Mouse (Mus musculus): ENCODE measurements around the gene Def8. TPM values are rescaled to one million over a fixed set of nuclear protein-coding genes. Genes with fewer than 3 reads are reported as not detected.

Def8 gene
- 30.0 and 33.6 TPM in 2 replicates for total RNA-seq (2015)
- 47.5 and 63.1 TPM in 2 replicates for total RNA-seq (2017)

GRCm38 (mm10) chr8:123423441-123423840 lies at the start of gene Def8:
Def8 (plus strand) TSS chr8:123423527.
- ATAC-seq (replicated peaks; ENCODE audit: poor library complexity): no peak

GRCm38 (mm10) chr8:123374239-123374578 lies 49.1 kb upstream of the Def8 start:
- peak; percentile 81 for ATAC-seq (replicated peaks; ENCODE audit: poor library complexity)

DNA sequence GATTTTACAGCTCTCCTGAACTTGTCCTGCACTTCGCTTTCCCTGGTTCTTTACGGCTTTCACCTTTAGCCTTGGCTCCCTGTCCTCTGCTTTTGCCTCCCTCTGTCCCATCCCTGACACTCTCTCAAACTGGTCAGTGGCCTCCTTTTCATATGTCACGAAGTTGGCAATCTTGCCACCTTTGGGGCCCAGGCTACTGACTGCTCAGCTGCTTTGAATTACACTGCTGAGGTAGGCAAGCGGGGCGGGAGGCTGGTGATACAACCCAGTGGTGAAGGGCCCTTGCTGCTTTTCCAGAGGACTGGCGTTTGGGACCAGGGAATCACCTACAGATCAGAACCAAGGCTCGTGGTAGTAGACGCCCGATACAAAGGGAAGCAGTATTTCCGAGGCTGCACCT lies 47.6 kb upstream of the Def8 start:
- no peak for ATAC-seq (replicated peaks; ENCODE audit: poor library complexity)

GRCm38 (mm10) chr8:123376106-123376505 lies 47.2 kb upstream of the Def8 start:
- ATAC-seq (replicated peaks; ENCODE audit: poor library complexity): no peak

DNA sequence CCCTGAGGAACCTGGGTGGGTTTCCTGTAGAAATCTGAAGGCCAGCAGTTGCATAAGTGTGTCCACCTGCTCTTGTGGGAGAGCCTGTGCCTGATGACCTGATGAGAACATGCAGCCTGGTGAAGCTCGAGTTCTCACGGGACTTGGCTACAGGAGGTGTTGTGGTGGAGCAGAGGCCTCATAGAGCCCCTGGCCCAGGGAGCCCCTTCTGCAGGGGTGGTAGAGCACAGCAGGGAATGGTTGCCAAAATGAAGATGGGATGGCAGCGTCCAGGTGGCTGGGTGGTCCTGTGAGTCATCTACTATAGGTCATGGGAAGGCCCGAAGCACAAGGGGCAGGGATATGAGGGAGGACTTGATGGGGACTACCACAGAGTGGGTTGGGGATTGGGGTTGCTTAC lies 41.6 kb upstream of the Def8 start:
- no peak for ATAC-seq (replicated peaks; ENCODE audit: poor library complexity)

GRCm38 (mm10) chr8:123382516-123382915 lies 40.8 kb upstream of the Def8 start:
- no peak for ATAC-seq (replicated peaks; ENCODE audit: poor library complexity)

GRCm38 (mm10) chr8:123384883-123385540 lies 38.3 kb upstream of the Def8 start:
- ATAC-seq (replicated peaks; ENCODE audit: poor library complexity): peak; percentile 85

DNA sequence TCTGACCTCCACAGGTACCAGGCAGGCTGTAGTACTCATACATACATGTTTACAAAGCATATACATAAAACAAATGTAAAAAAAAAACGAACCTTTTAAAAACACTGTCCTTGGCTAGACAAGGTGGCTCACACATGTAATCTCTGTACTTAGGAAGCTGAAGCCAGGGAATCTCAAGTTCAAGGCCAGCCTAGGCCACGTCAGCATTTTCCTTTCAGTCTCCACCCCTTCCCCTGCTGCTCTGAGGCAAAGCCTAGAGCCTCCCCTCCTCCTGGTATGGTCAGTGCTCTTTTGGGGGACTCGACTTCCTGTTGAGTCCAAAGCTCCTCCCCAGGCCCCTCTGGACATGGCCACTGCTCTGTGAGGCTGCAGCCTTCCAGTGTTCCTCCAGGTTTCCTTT lies 36.3 kb upstream of the Def8 start:
- no peak for ATAC-seq (replicated peaks; ENCODE audit: poor library complexity)

GRCm38 (mm10) chr8:123387801-123388200 lies 35.5 kb upstream of the Def8 start:
- no peak for ATAC-seq (replicated peaks; ENCODE audit: poor library complexity)

- ATAC-seq (replicated peaks; ENCODE audit: poor library complexity): no peak
These were observed 34.3 kb upstream of the Def8 start for GRCm38 (mm10) chr8:123389026-123389425.

DNA sequence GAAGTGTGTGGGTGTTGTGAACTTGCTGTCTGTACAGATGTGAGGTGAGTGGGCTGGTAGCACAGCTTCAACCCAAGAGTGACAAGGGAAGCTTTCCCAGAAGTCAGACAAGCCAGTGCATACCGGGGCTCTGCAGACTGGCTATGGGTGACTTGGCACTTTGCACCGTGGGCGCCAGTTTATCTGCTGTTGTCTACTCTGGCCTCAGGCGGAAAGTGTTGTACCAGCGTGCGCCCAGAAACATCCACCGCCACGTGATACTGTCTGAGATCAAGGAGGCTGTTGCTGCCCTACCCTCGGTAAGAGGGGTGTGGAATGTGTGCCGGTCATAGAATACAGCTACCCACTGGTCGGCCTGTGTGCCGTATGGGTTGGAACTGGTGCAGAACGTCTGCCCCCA lies 25.0 kb upstream of the Def8 start:
- peak; percentile 80 for ATAC-seq (replicated peaks; ENCODE audit: poor library complexity)

DNA sequence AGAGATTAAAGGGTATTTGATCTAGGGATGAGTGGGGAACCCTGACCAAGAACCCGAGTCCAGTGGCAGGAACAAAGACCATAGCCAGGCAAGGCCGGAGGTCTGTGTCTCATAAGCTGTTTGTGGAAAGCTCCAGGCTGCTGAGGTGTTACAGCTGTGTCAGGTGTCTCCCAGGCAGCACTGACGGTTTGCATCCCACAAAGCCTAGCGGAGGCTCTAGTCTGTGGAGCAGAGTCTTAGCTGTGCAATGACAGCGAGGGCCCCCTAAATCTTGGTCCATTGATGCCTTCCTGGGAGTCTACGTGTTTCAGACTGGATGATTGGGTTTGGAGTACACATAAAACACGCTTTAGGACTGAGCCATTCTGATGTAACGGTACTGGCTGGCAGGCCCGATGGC lies 21.4 kb upstream of the Def8 start:
- no peak for ATAC-seq (replicated peaks; ENCODE audit: poor library complexity)

DNA sequence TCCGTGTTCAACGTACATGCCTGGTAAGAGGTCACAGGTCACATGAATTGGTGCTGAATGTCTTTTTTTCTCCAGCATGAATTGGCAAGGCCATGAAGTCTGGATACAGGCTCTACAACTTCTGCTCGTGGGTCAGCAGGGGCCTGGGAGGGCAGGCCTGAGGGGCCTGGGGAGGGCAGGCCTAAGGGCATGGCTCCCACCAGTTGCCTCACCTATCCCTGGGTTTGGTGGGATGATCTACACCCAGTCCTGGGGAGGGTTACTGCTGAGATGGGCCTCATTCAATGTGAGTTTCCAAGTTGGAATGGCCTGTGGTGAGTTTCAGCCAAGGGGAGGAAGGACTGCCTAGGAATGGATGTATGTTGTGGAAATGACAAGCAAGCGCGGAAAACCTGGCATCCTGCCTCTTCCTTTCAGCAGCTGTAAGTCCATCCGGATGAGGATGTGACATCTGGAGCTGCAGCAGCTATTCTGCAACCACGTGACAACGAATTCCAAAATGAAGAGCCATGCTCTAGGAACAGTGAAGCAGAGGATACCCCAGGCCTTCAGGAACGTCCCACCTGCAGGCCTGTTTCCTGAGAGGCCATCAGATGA lies 20.5 kb upstream of the Def8 start:
- no peak for ATAC-seq (replicated peaks; ENCODE audit: poor library complexity)

DNA sequence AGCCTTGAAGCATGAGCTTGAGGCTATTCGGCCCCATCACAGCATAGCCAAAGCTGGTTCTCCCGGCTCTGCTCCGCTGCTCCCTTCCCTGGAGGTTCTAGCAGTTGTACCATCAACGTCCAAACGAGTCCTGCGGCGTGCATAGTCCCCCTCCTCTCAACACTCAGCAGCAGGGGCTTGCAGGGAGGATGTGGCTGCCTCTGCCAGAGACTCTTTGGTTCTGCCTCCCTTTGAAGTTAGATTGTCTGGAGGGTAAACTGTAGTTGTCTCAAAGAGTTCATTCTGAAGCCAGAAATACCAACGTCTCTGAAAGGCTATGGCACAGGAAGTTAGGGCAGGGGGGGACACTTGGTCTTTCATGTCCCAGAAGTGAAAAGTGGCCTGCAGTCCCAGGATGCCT lies 18.8 kb upstream of the Def8 start:
- ATAC-seq (replicated peaks; ENCODE audit: poor library complexity): no peak

DNA sequence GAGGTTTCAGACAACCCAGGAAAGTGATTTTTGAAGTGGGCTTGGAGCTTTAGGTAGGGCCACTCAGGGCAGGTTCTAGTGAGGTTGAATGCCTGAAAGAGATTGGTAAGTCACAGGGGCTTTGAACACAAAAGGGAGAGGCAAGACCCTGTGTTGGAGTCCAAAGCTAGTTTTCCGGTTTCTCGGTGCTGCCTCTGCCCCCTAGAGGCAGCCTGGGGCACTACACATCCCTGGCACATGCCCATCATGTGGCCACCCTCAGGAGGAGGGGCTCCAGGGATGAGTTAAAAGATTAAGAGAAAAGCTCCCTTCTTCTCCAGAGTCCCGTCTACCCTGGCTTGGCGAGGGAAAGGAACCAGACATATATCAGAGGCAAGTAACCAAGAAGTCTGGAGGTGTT lies 16.5 kb upstream of the Def8 start, which contains the start of gene Mc1r:
Mc1r (plus strand) TSS at position 322 of the 400 bp plus-strand sequence.
- ATAC-seq (replicated peaks; ENCODE audit: poor library complexity): peak; percentile 54

GRCm38 (mm10) chr8:123407612-123408011 lies 15.7 kb upstream of the Def8 start:
- no peak for ATAC-seq (replicated peaks; ENCODE audit: poor library complexity)

DNA sequence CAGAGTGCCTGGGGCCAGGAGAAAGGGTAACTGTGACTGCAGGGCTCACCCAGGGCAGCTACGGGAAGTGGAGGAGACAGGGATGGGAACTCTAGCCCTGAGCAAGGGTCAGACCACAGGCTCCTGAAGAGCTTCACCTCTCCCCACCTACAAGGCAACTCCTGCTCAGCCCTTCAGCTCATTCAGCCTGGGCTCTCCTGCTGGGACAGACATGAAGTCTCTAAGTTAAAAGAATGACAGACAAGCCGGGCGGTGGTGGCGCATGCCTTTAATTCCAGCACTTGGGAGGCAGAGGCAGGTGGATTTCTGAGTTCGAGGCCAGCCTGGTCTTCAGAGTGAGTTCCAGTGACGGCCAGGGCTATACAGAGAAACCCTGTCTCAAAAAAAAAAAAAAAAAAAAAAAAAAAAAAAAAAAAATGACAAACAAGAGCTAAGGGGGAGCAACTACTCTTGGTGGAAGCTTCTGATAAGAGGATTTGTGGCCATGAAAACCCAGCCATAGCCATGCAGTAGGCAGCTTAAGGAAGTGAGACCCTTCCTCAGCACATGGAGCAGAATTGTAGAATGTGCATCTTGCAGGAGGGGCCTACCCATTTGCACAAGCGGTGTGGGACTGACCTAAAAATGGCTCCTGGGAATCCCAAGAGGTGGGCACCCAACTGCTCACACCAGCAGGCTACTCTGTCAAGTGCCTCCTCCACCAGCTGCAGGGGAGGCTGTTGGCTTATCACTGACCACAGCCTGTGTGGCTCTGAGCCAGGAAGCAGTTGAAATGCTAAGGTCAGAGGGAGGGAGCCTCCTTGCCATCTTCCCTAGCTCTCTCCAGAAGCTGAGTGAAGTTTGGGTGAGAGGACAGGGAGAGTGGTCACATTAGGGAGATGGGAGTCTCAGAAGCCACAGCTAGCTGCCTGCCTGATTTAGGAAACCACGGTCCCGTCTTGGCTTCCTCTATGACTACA lies 14.5 kb upstream of the Def8 start:
- peak; percentile 58 for ATAC-seq (replicated peaks; ENCODE audit: poor library complexity)

GRCm38 (mm10) chr8:123410049-123410587 lies 13.2 kb upstream of the Def8 start:
- ATAC-seq (replicated peaks; ENCODE audit: poor library complexity): peak; percentile 8; the same call in 1 of the 2 replicates

DNA sequence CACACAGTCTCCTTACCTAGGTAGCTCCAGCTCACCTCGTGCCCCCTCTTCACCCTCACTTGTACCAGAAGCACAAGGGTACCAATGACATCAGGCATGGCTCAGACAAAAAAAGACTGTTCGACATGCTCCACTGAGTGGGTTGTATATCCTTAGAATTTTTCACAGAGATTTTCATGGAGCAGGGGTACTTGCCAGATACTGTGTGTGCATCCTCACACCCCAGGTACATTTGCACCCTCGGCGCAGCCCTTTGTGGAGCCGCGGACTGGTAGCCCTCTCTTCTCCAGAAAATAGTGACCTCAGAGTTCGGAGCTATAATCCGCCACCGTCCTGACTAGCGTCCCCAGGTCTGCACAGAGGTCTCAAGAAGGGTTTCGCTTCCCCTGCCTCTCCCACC lies 12.5 kb upstream of the Def8 start:
- no peak for ATAC-seq (replicated peaks; ENCODE audit: poor library complexity)

- ATAC-seq (replicated peaks; ENCODE audit: poor library complexity): peak; percentile 47
These were observed 12.1 kb upstream of the Def8 start, which contains the start of gene Tubb3 for GRCm38 (mm10) chr8:123411246-123411645. Tubb3 (plus strand) TSS chr8:123411424.

DNA sequence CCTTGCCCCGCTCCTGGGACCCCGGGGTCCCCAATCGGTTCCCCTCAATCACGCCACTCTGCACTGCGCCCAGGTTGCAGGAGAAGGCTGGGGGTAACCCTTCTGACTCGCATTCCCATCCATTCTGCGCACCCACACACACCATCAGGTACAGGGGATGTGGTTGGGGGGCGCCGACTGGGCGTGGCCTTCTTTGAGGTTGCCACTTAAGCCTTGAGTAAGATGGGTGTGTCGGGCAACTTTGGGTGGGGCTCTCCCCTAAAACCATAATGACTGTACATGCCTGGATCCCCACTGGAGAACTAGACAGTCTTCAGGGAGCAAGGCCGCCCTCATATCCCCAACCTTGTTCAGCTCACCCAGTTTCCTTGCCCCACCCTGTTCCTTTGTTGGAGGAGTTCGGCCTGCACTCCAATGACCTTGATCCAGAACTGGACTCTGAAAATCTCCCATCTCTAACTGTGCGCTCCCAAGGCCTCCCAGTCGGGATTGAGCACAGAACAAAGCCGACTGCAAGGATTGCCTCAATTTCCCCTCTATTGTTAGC lies 11.5 kb upstream of the Def8 start:
- no peak for ATAC-seq (replicated peaks; ENCODE audit: poor library complexity)
